Mouse (Mus musculus) gastrocnemius, postnatal 10 days (tissue): Measurements from ENCODE around the gene Cfap300. TPM values are rescaled to one million over a fixed set of nuclear protein-coding genes. Genes with fewer than 3 reads are reported as not detected.

Experiments
- DNase-seq: peaks from one replicate; pipeline ENCODE4 v3.0.0; 2021; ENCODE audit warnings: mixed read lengths
- long read RNA-seq, 2 experiments: library from polyadenylated mRNA; stranded (forward); transcript quantifications; one replicate each; pipeline ENCODE4 v2.0.0; 2021
- total RNA-seq, 2 experiments: library from RNA; stranded (reverse); gene quantifications; 2 replicates each; pipeline ENCODE4 v1.2.3; 2021

The Cfap300 gene
- total RNA-seq = 1 to 10 TPM; 1.2 to 2.0 TPM
- long read RNA-seq, experiment 1 = 0 reads
- long read RNA-seq, experiment 2 = 0 reads

- peak; percentile 97 for DNase-seq
These were observed at the start of gene Cfap300 for GRCm38 (mm10) chr9:8042338-8043043. Gene Cfap300 (minus strand): TSS chr9:8042823.

- no peak for DNase-seq
These were observed 36.3 kb upstream of the Cfap300 start for GRCm38 (mm10) chr9:8078882-8079281.

- no peak for DNase-seq
These were observed 31.7 kb upstream of the Cfap300 start for GRCm38 (mm10) chr9:8074345-8074744.

- DNase-seq = no peak
These were observed 30.7 kb upstream of the Cfap300 start for GRCm38 (mm10) chr9:8073203-8073755.

DNA sequence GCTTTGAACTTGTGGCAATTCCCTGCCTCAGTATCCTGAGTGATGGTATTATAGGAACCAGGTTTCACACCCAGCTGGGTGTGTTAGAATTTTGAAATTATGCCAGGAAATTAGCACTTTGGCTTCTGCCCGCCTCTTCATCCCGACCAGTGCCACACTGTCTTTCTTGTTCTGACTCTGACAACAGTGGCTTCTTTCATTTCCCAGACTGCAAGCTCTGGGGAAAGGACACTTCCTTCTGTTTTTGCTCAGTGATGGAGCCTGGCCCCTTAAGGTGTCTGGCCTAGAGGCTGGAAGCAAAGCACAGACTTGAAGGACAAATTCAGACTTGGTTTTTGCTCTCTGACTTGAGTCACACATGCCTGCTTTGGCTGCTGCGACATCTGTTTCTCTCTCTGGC lies 17.0 kb upstream of the Cfap300 start:
- DNase-seq = no peak

DNA sequence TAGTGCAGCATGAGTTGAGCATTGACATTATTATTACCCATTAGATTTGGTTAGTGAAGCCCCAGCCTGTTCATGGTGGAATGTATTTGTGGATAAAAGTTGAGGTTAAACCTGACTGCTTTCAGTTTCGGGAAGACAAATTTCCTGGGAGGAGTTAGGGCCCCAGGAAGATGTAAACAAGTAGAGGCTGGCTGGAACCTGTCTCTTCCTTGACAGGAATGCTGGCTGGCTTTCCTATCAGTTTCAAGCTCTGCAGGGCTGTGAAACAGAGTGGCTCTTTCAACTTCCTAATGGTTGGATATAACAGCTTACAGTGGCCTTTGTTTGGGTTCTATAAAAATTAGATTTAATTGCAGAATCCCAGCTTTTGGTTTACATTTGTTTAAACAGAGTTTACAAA lies 12.2 kb upstream of the Cfap300 start:
- no peak for DNase-seq

- no peak for DNase-seq
These were observed 393 bp upstream of the Cfap300 start for GRCm38 (mm10) chr9:8043044-8043387.

GRCm38 (mm10) chr9:8035546-8035945 lies 7.1 kb downstream of the Cfap300 start:
- no peak for DNase-seq

- DNase-seq = no peak
These were observed 7.5 kb downstream of the Cfap300 start for GRCm38 (mm10) chr9:8035091-8035490.

GRCm38 (mm10) chr9:8034143-8034542 lies 8.5 kb downstream of the Cfap300 start:
- no peak for DNase-seq

- no peak for DNase-seq
These were observed 9.8 kb downstream of the Cfap300 start for GRCm38 (mm10) chr9:8032847-8033246.

- DNase-seq = no peak
These were observed 24.0 kb downstream of the Cfap300 start for GRCm38 (mm10) chr9:8018609-8019008.

DNA sequence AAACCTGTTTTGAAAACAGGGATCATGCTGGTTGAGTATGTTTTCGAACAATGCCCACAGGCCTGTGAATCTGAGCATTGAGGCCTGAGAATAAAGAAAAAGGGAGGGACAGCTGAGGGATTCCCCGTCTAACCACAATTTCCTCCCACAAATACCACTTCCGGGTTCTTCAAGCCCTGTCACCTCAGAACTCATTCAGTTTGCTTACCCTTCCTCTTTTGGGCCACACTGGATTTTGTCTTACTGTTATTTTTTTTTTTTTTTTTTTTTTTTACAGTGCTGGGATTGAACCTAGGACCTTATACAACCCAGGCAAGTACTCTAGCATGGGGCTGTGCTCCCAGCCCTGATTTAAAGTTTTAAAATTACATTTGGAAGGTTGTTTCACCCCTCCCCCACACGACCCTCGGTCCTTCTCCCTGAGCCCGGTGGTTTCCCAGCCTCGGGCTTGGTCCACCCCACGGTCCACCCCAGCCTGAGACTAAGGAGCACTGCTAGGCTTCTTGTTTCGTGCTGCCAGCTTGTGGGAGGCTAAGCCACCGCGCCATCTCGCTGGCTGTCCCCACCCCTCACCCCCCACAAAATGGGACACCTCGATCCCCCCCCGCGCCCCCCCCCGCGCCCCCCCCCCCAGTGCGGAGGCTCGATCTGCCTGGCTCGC lies 25.2 kb downstream of the Cfap300 start:
- no peak for DNase-seq

- DNase-seq = peak; percentile 94
These were observed 38.1 kb downstream of the Cfap300 start, which contains the start of gene Yap1 for GRCm38 (mm10) chr9:8004370-8004991. Gene Yap1 (minus strand): TSS chr9:8004596.

DNA sequence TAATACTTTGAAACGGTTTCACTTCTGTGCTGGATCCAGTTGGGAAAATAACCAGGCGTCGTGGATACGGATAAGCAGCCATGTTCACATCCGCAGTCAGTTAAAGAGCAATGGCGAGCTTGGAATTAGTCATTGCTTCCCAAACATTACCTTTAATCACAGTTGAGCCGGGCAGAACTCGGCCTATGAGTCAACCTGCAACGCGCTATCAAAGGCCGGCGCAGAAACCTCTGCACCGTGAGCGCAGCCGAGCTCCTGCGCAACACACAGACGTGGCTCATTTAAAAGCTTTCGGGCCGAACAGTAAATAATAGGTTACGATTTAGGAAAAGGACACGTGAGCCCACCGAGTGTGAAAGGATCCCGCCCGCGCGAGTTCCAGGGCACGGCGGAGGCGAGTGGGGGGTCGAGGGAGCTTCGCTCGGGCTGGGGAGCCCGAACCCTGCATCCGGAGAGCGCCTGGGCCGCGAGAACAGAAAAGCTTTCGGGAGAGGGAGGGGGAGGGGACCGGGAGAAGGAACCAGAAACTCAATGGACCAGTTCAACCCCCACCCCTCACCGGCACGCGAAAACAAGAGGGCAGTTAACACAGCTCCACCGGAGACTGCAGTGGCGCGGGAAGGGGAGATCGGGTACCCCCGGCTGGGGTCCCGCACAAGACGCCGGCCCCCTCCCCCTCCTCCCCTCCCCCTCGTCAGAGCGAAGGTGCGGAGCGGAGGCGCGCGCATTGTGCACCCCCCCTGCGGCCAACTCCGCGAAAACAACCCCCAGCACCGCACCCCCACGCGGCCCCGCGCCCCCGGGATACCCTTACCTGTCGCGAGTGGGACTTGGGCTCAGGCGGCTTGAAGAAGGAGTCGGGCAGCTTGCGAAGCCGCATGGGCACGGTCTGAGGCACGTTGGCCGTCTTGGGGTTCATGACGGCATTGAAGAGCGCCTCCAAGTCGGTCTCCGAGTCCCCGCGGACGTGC lies 39.0 kb downstream of the Cfap300 start:
- peak; percentile 63 for DNase-seq

DNA sequence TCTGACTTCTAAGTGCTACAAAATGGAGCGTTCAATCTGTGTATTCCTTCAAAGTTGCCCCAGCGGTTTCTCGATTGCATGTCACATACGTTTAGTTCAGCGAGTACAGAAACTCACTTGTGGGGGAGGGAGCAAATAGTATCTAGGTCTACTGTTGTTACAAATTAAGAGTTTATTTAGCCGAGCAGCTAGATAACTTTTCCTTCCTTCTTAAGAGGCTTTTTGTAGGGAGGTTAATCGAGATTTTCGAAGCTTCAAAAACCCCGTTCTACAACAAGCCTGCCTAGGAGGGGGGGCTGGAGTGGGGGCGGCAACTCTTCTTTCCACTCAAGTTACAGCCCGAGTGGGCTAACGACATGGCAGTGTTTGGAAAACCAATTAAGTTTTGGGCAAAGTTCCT lies 39.8 kb downstream of the Cfap300 start:
- DNase-seq = no peak

- peak; percentile 41 for DNase-seq
These were observed 41.3 kb downstream of the Cfap300 start for GRCm38 (mm10) chr9:8001352-8001751.

DNA sequence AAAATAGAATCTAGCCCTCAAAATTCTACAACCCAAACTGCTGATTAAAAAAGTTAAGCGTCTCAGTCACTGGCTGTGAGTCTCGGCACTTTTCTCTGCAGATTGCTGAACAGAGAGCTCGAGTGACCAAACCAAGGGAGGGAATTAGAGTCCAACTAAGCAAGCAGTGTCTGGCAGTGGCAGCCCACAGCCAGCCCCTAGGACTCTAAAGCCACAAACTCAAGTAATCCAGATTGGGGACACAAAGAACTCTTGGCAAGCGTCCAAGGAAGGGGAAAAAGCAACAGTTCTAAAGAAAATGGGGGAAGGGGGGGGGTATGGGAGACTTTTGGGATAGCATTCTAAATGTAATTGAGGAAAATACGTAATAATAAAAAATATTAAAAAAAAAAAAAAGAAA lies 48.3 kb downstream of the Cfap300 start:
- DNase-seq = no peak

GRCm38 (mm10) chr9:7992651-7993050 lies 50.0 kb downstream of the Cfap300 start:
- DNase-seq = peak; percentile 14

DNA sequence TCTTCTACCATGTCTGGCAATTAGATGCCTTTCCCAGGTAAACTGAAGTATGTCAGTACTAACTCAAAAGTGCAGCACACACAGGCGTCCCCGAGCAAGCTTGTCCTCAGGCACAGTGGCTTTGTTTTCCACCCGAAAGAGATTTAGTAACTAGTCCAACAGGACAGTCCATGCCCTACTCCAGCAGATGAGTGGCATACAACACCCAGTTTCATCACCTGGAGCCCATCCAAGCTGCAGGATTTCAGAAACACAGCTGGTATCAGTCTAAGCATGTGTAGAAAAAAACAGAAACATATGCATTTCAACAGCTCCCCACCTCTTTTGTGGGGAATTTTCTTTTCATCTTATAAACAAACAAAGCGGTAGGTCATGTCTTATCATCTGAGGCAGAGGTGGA lies 51.7 kb downstream of the Cfap300 start:
- no peak for DNase-seq

- no peak for DNase-seq
These were observed 55.5 kb downstream of the Cfap300 start for GRCm38 (mm10) chr9:7987119-7987518.

DNA sequence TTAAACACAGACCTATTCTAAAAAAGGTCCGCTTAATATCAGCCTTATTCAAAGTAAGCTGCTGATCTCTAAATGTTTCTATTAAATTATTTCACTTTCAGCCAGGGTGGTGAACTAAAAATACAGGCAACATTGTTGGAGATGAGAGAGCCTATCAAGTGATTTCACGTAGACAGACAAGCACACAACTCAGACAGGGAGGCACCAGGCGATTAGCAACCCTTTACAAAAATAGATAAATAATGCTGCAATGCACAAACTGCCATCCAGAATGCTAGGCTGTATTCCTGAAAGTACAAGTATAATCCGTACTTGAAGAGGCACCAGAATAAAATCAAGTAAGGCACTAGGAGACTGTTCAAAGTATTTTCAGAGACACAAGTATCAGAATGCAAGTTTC lies 58.3 kb downstream of the Cfap300 start:
- DNase-seq = no peak
